Mouse (Mus musculus) ES-Bruce4 (cell line): ENCODE measurements around the gene Bbs12.

Experiments used
- CTCF ChIP-seq: IDR thresholded peaks from one replicate; pipeline ENCODE4 v1.8.1; 2011; ENCODE audit warnings: low read depth, low read length
- EP300 ChIP-seq: IDR thresholded peaks from 2 replicates; pipeline ENCODE4 v1.6.1; 2011; ENCODE audit warnings: low read depth, low read length; ENCODE audit not compliant: insufficient read depth
- POLR2A ChIP-seq: IDR thresholded peaks from one replicate; pipeline ENCODE4 v1.8.1; 2011; ENCODE audit warnings: low read length; ENCODE audit not compliant: insufficient read depth

DNA sequence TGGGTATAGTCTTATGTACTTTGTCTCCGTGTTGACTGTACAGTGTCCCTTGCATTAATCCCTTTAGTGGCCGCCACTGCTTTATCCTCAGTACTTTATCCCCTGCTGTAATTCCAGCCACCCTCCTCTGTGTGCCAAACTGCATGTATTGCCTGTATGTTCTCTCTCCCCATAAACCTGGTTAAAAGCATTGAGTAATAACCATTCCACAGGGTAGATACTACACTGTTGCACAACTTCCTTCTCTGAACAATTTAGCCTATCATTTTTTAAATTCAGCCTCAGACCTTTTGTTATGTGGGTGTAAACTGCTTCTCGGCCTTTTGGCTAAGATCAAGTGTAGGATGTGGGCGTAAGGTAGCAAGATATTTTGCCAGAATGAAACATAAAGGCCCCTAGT, 52.8 kb downstream of the Bbs12 start:
- TF ChIP-seq POLR2A (no peak), CTCF (no peak), EP300 (no peak)
